8 mouse cellular contexts compared by ENCODE assay signal in the genomic region with DNA sequence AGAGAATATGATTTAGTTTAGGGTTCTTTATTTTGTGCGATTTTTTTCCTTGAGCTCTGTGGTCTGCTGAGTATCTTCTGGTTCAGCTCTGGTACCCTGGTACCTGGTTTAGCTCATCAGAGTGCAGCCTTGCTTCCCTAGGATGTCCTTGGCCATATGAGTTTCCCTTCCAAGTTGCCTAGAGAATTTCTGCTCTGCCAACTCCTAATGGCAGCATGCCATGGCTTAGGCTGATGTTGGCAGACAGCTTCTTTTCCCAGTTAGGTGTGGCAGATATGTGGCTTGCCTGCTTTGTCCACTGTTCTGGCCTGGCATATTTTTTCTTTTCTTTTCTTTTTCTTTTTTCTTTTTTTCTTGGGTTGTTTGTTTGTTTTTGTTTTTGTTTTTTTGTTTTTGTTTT. TPM values are rescaled to one million over a fixed set of nuclear protein-coding genes. Genes with fewer than 3 reads are reported as not detected.
DNase-seq lines count a peak whose midpoint lies in the region; ATAC-seq and TF ChIP-seq lines count a peak whose summit lies in the region.
"Had no signal": no experiment of that assay in that cellular context is flagged by ENCODE, and none has a peak within 500 bp of the region (broad histone marks: within the 10 kb centered on the region; RNA-seq: fewer than 3 reads in every experiment).

No protein-coding gene starts in this region.

- H3K36me3 ChIP-seq in midbrain, embryonic 15.5 days (replicated peaks), result no peaks in the 10 kb centered on the region
- H3K36me3 ChIP-seq: limb, embryonic 12.5 days had no signal

- H3K4me3 ChIP-seq in midbrain, embryonic 15.5 days, result no peak overlapping the region
- H3K4me3 ChIP-seq: limb, embryonic 12.5 days had no signal

- H3K27ac ChIP-seq in midbrain, embryonic 15.5 days, result no peak overlapping the region
- H3K27ac ChIP-seq: limb, embryonic 12.5 days had no signal

- POLR2A ChIA-PET in Patski (lab: Charles Lee), result interaction anchor here (0.9 kb wide), 1 partner anchor 12 kb away, joined by 3 read pairs; no protein-coding TSS in a partner anchor

- 96% methylated on average over 1 of the region's 1 CpGs for WGBS in midbrain, embryonic 15.5 days

- no peak for ATAC-seq in Patski
- no peak for ATAC-seq in midbrain, embryonic 15.5 days (replicated peaks)

- TF ChIP-seq CTCF in Patski (IDR thresholded peaks at IDR 0.05), result no peak

- no peaks in the 10 kb centered on the region for H3K9me3 ChIP-seq in midbrain, embryonic 15.5 days
- H3K9me3 ChIP-seq: limb, embryonic 12.5 days had no signal

- H3K27me3 ChIP-seq in Patski, result no peaks in the 10 kb centered on the region
- no peaks in the 10 kb centered on the region for H3K27me3 ChIP-seq in midbrain, embryonic 15.5 days (replicated peaks)
- H3K27me3 ChIP-seq: limb, embryonic 12.5 days had no signal

- H3K4me2 ChIP-seq in midbrain, embryonic 15.5 days, result no peak overlapping the region
- H3K4me2 ChIP-seq: limb, embryonic 12.5 days had no signal

- H3K4me1 ChIP-seq in midbrain, embryonic 15.5 days, result 0 out of 2 replicates have a peak, but pooled peaks cover 2% of the 10 kb centered on the region

- no peak overlapping the region for H3K9ac ChIP-seq in midbrain, embryonic 15.5 days
- H3K9ac ChIP-seq: limb, embryonic 12.5 days had no signal

- in situ Hi-C loops in Patski (cut with MboI; ENCODE audit: low pct_unique_long_range_greater_than_20kb), result no loop called here

- peak; percentile 76 for DNase-seq in Patski (ENCODE audit: low read depth, low spot score)
- DNase-seq in adrenal gland, postnatal 14 days, result peak; percentile 92
- peak; percentile 67 to 84 for DNase-seq in frontal cortex, postnatal 36 days (ENCODE audit: low spot score in 2 of 2)
- peak; percentile 10 to 38 for DNase-seq in kidney, postnatal 4 days
- peak; percentile 61 for DNase-seq in lung, postnatal 10 days
- peak; percentile 35 to 67 for DNase-seq in urinary bladder, postnatal 36 days (ENCODE audit: low spot score in 2 of 2)

- CTCF ChIA-PET in Patski (lab: Charles Lee), result interaction anchor here (0.9 to 1.5 kb wide), 5 partner anchors 9 to 90 kb away, joined by 3 to 4 read pairs (median 3); no protein-coding TSS in a partner anchor

RNA-seq across cellular contexts. Expression of a gene that starts 25.8 kb away (rescaled TPM):
- polyA plus RNA-seq in Patski (2021), result 48.8 TPM
- 97.4 and 109 TPM in 2 replicates for total RNA-seq in adrenal gland, postnatal 14 days (2021)
- polyA plus RNA-seq in midbrain, embryonic 15.5 days (2015; fragmentation: Nextera tagmentation; extraction: Ambion mirVana), result 85.6 and 93.1 TPM in 2 replicates

RNA-seq across cellular contexts. Expression of a gene that starts 58.0 kb away (rescaled TPM):
- 0.05 TPM for polyA plus RNA-seq in Patski (2021)
- total RNA-seq in adrenal gland, postnatal 14 days (2021), result 0.41 and 1.2 TPM in 2 replicates
- polyA plus RNA-seq in midbrain, embryonic 15.5 days (2015; fragmentation: Nextera tagmentation; extraction: Ambion mirVana), result not detected in 2 replicates
- polyA plus RNA-seq: limb, embryonic 12.5 days had no signal

Comparison
In these comparisons a context has a peak if more than half of its experiments do, and no peak if none do; other contexts are left out.
1. DNase-seq: peak in every context shown above with its lines; median percentile 92 in adrenal gland, postnatal 14 days; 76 in Patski; 76 in frontal cortex, postnatal 36 days; 61 in lung, postnatal 10 days; 51 in urinary bladder, postnatal 36 days; 24 in kidney, postnatal 4 days.